Mouse (Mus musculus): Measurements from ENCODE around the gene Epb41l3. TPM values are rescaled to one million over a fixed set of nuclear protein-coding genes. Genes with fewer than 3 reads are reported as not detected.

The Epb41l3 gene
- polyA plus RNA-seq, 1 experiment: 160 TPM

GRCm38 (mm10) chr17:69301552-69301951, 226.1 kb downstream of the Epb41l3 start:
- Histone ChIP-seq H3K27ac (ENCODE audit: insufficient read depth, low read length) (no peak overlapping the region), H3K4me1 (ENCODE audit: control insufficient read depth, insufficient read depth, low read length) (no peaks in the 10 kb centered on the region), H3K4me3 (ENCODE audit: insufficient read depth, low read length) (no peak overlapping the region)
- TF ChIP-seq POLR2A (IDR thresholded peaks at IDR 0.05; ENCODE audit: low read depth, low read length) (no peak), CTCF (IDR thresholded peaks at IDR 0.05; ENCODE audit: borderline replicate concordance, insufficient read depth, low read length) (no peak)

GRCm38 (mm10) chr17:69303579-69304274, 228.2 kb downstream of the Epb41l3 start:
- Histone ChIP-seq H3K4me1 (ENCODE audit: control insufficient read depth, insufficient read depth, low read length) (no peaks in the 10 kb centered on the region), H3K4me3 (ENCODE audit: insufficient read depth, low read length) (no peak overlapping the region), H3K27ac (ENCODE audit: insufficient read depth, low read length) (no peak overlapping the region)
- TF ChIP-seq POLR2A (IDR thresholded peaks at IDR 0.05; ENCODE audit: low read depth, low read length): no peak
- TF ChIP-seq CTCF (IDR thresholded peaks at IDR 0.05; ENCODE audit: borderline replicate concordance, insufficient read depth, low read length): no peak

GRCm38 (mm10) chr17:69307636-69308035, 232.2 kb downstream of the Epb41l3 start:
- Histone ChIP-seq H3K4me1 (ENCODE audit: control insufficient read depth, insufficient read depth, low read length) (no peaks in the 10 kb centered on the region), H3K27ac (ENCODE audit: insufficient read depth, low read length) (no peak overlapping the region), H3K4me3 (ENCODE audit: insufficient read depth, low read length) (no peak overlapping the region)
- TF ChIP-seq CTCF (IDR thresholded peaks at IDR 0.05; ENCODE audit: borderline replicate concordance, insufficient read depth, low read length) (no peak), POLR2A (IDR thresholded peaks at IDR 0.05; ENCODE audit: low read depth, low read length) (no peak)

- Histone ChIP-seq H3K4me3 (ENCODE audit: insufficient read depth, low read length) (no peak overlapping the region), H3K4me1 (ENCODE audit: control insufficient read depth, insufficient read depth, low read length) (no peaks in the 10 kb centered on the region), H3K27ac (ENCODE audit: insufficient read depth, low read length) (no peak overlapping the region)
- TF ChIP-seq CTCF (IDR thresholded peaks at IDR 0.05; ENCODE audit: borderline replicate concordance, insufficient read depth, low read length) (no peak), POLR2A (IDR thresholded peaks at IDR 0.05; ENCODE audit: low read depth, low read length) (no peak)
These were observed 234.4 kb downstream of the Epb41l3 start for GRCm38 (mm10) chr17:69309872-69310271.

- H3K4me1 ChIP-seq (ENCODE audit: control insufficient read depth, insufficient read depth, low read length): no peaks in the 10 kb centered on the region
- H3K27ac ChIP-seq (ENCODE audit: insufficient read depth, low read length): no peak overlapping the region
- no peak overlapping the region for H3K4me3 ChIP-seq (ENCODE audit: insufficient read depth, low read length)
- TF ChIP-seq POLR2A (IDR thresholded peaks at IDR 0.05; ENCODE audit: low read depth, low read length) (no peak), CTCF (IDR thresholded peaks at IDR 0.05; ENCODE audit: borderline replicate concordance, insufficient read depth, low read length) (no peak)
These were observed 245.0 kb downstream of the Epb41l3 start for GRCm38 (mm10) chr17:69320496-69320895.

- Histone ChIP-seq H3K4me3 (ENCODE audit: insufficient read depth, low read length) (no peak overlapping the region), H3K4me1 (ENCODE audit: control insufficient read depth, insufficient read depth, low read length) (no peaks in the 10 kb centered on the region), H3K27ac (ENCODE audit: insufficient read depth, low read length) (no peak overlapping the region)
- TF ChIP-seq CTCF (IDR thresholded peaks at IDR 0.05; ENCODE audit: borderline replicate concordance, insufficient read depth, low read length) (no peak), POLR2A (IDR thresholded peaks at IDR 0.05; ENCODE audit: low read depth, low read length) (no peak)
These were observed 247.2 kb downstream of the Epb41l3 start for GRCm38 (mm10) chr17:69322721-69323120.

Other genes with a start within 250 kb of the Epb41l3 start
- gene Tmem200c, start 249.1 kb upstream of the Epb41l3 start, polyA plus RNA-seq (2011; ENCODE audit: insufficient read length, low read depth, missing spikeins): not detected in 2 replicates

All from embryonic fibroblast, embryonic 13.5 days (primary cell).